In the genomic region with DNA sequence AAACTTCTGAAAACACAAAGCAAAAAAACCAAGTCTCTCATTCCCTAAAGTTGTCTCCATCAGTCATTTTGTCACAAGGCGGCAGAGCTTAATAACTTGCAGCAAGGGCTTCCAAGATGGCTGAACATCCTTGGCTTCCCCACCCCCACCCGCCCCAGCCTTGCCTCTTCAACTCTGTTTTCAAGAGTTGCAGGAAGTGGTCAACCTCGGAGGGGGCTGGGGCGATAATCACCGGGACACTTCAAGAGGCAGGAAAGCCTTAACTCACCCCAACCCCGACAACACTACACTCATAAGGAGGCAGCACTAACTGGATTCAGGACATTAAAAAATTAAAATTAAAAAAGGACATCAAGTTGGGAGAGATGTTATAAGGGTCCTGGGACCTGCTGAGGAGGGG, we compare ENCODE assay signal across 12 mouse cellular contexts.
A peak's percentile ranks its signal among the peaks of the same experiment; 100 is the strongest.
DNase-seq lines count a peak whose midpoint lies in the region; ATAC-seq and TF ChIP-seq lines count a peak whose summit lies in the region.
"Had no signal": no experiment of that assay in that cellular context is flagged by ENCODE, and none has a peak within 500 bp of the region (broad histone marks: within the 10 kb centered on the region; RNA-seq: fewer than 3 reads in every experiment).

No protein-coding gene starts in this region.

- H3K27ac ChIP-seq in MEL (ENCODE audit: control insufficient read depth, low read depth, low read length): no peak overlapping the region; the same call in 1 of the 2 replicates
- no peak overlapping the region for H3K27ac ChIP-seq in liver, embryonic 12.5 days
- no peak overlapping the region for H3K27ac ChIP-seq in neural tube, embryonic 15.5 days (replicated peaks)
- H3K27ac ChIP-seq: limb, embryonic 12.5 days had no signal

- H3K4me3 ChIP-seq in MEL (ENCODE audit: control insufficient read depth in 1 of 2, insufficient read depth in 1 of 2, low read depth in 2 of 2, low read length in 2 of 2): no peak overlapping the region
- no peak overlapping the region for H3K4me3 ChIP-seq in liver, embryonic 12.5 days
- H3K4me3 ChIP-seq in neural tube, embryonic 15.5 days (replicated peaks): no peak overlapping the region
- H3K4me3 ChIP-seq: erythroblast, embryonic 14.5 days; limb, embryonic 12.5 days had no signal

- H3K9ac ChIP-seq in MEL (ENCODE audit: control insufficient read depth, low read depth, low read length, poor library complexity, severe bottlenecking): no peak overlapping the region
- no peak overlapping the region for H3K9ac ChIP-seq in liver, embryonic 12.5 days
- no peak overlapping the region for H3K9ac ChIP-seq in neural tube, embryonic 15.5 days (replicated peaks)
- H3K9ac ChIP-seq: limb, embryonic 12.5 days had no signal

- TF ChIP-seq RAD21 in MEL (IDR thresholded peaks at IDR 0.05; ENCODE audit: low read depth, low read length): no peak

- 25% methylated on average over 6 of the region's 6 CpGs for WGBS in liver, embryonic 12.5 days (ENCODE audit: insufficient replicate concordance)
- 74% methylated on average over 6 of the region's 6 CpGs for WGBS in neural tube, embryonic 15.5 days

- ATAC-seq in liver, embryonic 12.5 days: peak; percentile 53; the same call in 1 of the 2 replicates
- no peak for ATAC-seq in neural tube, embryonic 15.5 days (ENCODE audit: low FRiP score)

- no peaks in the 10 kb centered on the region for H3K27me3 ChIP-seq in MEL (ENCODE audit: control insufficient read depth in 1 of 2, insufficient read depth in 2 of 2, low read length in 2 of 2)
- no peaks in the 10 kb centered on the region for H3K27me3 ChIP-seq in liver, embryonic 12.5 days (replicated peaks)
- H3K27me3 ChIP-seq in splenic B cell, adult 2 months (ENCODE audit: control insufficient read depth, insufficient read depth, low read length, poor library complexity, severe bottlenecking): no peaks in the 10 kb centered on the region
- no peaks in the 10 kb centered on the region for H3K27me3 ChIP-seq in neural tube, embryonic 15.5 days (replicated peaks)
- H3K27me3 ChIP-seq: limb, embryonic 12.5 days had no signal

- no peak for TF ChIP-seq POLR2A in MEL (IDR thresholded peaks at IDR 0.05; ENCODE audit: control insufficient read depth in 1 of 2, insufficient read depth in 1 of 2, low read depth in 1 of 2, low read length in 2 of 2, poor library complexity in 1 of 2)

- H3K79me2 ChIP-seq in MEL (ENCODE audit: control insufficient read depth, insufficient read depth, low read length, poor library complexity): no peaks in the 10 kb centered on the region

- peaks cover 0 to 12% of the 10 kb centered on the region in 2 experiments; a peak in 3 of 4 replicates for H3K36me3 ChIP-seq in MEL (ENCODE audit: control insufficient read depth in 1 of 2, insufficient read depth in 2 of 2, low read length in 2 of 2)
- H3K36me3 ChIP-seq in liver, embryonic 12.5 days: peaks cover 19% of the 10 kb centered on the region; the same call in 1 of the 2 replicates
- peaks cover 1% of the 10 kb centered on the region; the same call in 1 of the 2 replicates for H3K36me3 ChIP-seq in splenic B cell, adult 2 months (ENCODE audit: control insufficient read depth, insufficient read depth, low read length, poor library complexity, severe bottlenecking)
- 0 out of 2 replicates have a peak, but pooled peaks cover 5% of the 10 kb centered on the region for H3K36me3 ChIP-seq in neural tube, embryonic 15.5 days
- H3K36me3 ChIP-seq: limb, embryonic 12.5 days had no signal

- no peak overlapping the region for H3K4me2 ChIP-seq in liver, embryonic 12.5 days
- H3K4me2 ChIP-seq in neural tube, embryonic 15.5 days: no peak overlapping the region
- H3K4me2 ChIP-seq: limb, embryonic 12.5 days had no signal

- TF ChIP-seq CTCF in MEL (IDR thresholded peaks at IDR 0.05 in 2 of 3, conservative IDR thresholded peaks at IDR 0.05 in 1 of 3; ENCODE audit: control insufficient read depth in 1 of 3, insufficient read depth in 1 of 3, low read depth in 2 of 3, low read length in 3 of 3, poor library complexity in 1 of 3, severe bottlenecking in 1 of 3): no peak

- H3K4me1 ChIP-seq in MEL (ENCODE audit: control insufficient read depth in 1 of 2, insufficient read depth in 2 of 2, low read length in 2 of 2): peaks cover 13 to 15% of the 10 kb centered on the region in 2 experiments
- H3K4me1 ChIP-seq in liver, embryonic 12.5 days: peaks cover 20% of the 10 kb centered on the region
- no peaks in the 10 kb centered on the region for H3K4me1 ChIP-seq in neural tube, embryonic 15.5 days

- peak; percentile 55 for DNase-seq in CD4-positive helper T cell, adult 2 months (ENCODE audit: low read depth, low spot score)
- peak; percentile 45 for DNase-seq in MEL (ENCODE audit: low read depth, low spot score)
- DNase-seq in splenic B cell, adult 2 months (ENCODE audit: low read depth, low spot score): peak; percentile 3
- no peak for DNase-seq in right cerebral cortex, adult 2 months (ENCODE audit: low spot score in 2 of 2)
- no peak for DNase-seq in ovary, postnatal 36 days (ENCODE audit: low spot score)
- DNase-seq in kidney, adult 11 months: no peak
- DNase-seq: heart, postnatal 4 days had no signal

- TF ChIP-seq EP300 in MEL (IDR thresholded peaks at IDR 0.05; ENCODE audit: low read depth in 1 of 2, low read length in 2 of 2): no peak

- H3K9me3 ChIP-seq in MEL (replicated peaks; ENCODE audit: insufficient read depth, low read length): 0 out of 2 replicates have a peak, but pooled peaks cover 1% of the 10 kb centered on the region
- H3K9me3 ChIP-seq in liver, embryonic 12.5 days (replicated peaks): no peaks in the 10 kb centered on the region
- H3K9me3 ChIP-seq in neural tube, embryonic 15.5 days (replicated peaks): no peaks in the 10 kb centered on the region
- H3K9me3 ChIP-seq: G1E; limb, embryonic 12.5 days had no signal

TF ChIP-seq in MEL, 35 proteins besides CTCF, POLR2A, EP300 and RAD21:
- TF ChIP-seq ELF1 (IDR thresholded peaks at IDR 0.05; ENCODE audit: low read depth, low read length) (no peak), POLR2AphosphoS5 (IDR thresholded peaks at IDR 0.05; ENCODE audit: borderline replicate concordance, low read depth, low read length) (no peak)

Comparison
In these comparisons a context has a peak if more than half of its experiments do, and no peak if none do; other contexts are left out.
1. DNase-seq: peak in CD4-positive helper T cell, adult 2 months (single experiment), MEL (single experiment) and splenic B cell, adult 2 months (single experiment); none in right cerebral cortex, adult 2 months (0 of 2), ovary, postnatal 36 days (single experiment) and kidney, adult 11 months (single experiment).